ENCODE assay signal across 26 mouse cellular contexts in the genomic region with DNA sequence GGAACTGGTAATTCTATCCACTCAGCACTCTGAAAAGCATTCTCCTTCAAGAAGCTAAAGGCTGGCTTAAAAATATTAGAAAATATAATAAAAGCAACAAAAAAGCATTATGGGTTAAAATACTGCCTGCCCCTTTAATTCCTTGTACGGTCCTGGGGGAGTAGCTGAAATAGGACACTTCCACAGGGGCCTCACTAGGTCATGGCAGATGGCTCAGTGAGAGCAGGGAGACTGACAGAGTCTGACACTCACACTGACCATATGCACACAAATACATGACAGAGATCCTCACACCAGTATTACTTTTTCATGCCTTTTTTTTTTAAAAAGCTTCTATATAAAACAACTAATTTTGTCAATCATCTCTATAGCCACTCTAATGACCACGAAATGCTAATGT. TPM values are rescaled to one million over a fixed set of nuclear protein-coding genes. Genes with fewer than 3 reads are reported as not detected.
DNase-seq lines count a peak whose midpoint lies in the region; ATAC-seq and TF ChIP-seq lines count a peak whose summit lies in the region.
"Had no signal": no experiment of that assay in that cellular context is flagged by ENCODE, and none has a peak within 500 bp of the region (broad histone marks: within the 10 kb centered on the region; RNA-seq: fewer than 3 reads in every experiment).

No protein-coding gene starts in this region.

- TF ChIP-seq CTCF in liver, postnatal 0 days (IDR thresholded peaks at IDR 0.05; ENCODE audit: low read depth), result no peak

- H3K4me2 ChIP-seq in embryonic facial prominence, embryonic 14.5 days (ENCODE audit: low read depth, low read length), result no peak overlapping the region
- H3K4me2 ChIP-seq in kidney, embryonic 16.5 days (replicated peaks; ENCODE audit: low read depth, low read length), result no peak overlapping the region
- no peak overlapping the region for H3K4me2 ChIP-seq in liver, postnatal 0 days (ENCODE audit: low read depth, low read length)
- H3K4me2 ChIP-seq: embryonic facial prominence, embryonic 15.5 days; heart, embryonic 11.5 days; hindbrain, embryonic 12.5 days; hindbrain, embryonic 15.5 days had no signal

- H3K4me3 ChIP-seq in embryonic facial prominence, embryonic 14.5 days (ENCODE audit: low read depth, low read length), result no peak overlapping the region
- no peak overlapping the region for H3K4me3 ChIP-seq in embryonic facial prominence, embryonic 10.5 days
- no peak overlapping the region for H3K4me3 ChIP-seq in kidney, embryonic 16.5 days (ENCODE audit: low read length)
- H3K4me3 ChIP-seq in liver, postnatal 0 days (ENCODE audit: low read depth, low read length), result no peak overlapping the region
- H3K4me3 ChIP-seq: embryonic facial prominence, embryonic 15.5 days; gastrocnemius, adult 2 months; hindbrain, embryonic 12.5 days; hindbrain, embryonic 15.5 days had no signal

- WGBS in embryonic facial prominence, embryonic 14.5 days, result 55% methylated on average over 2 of the region's 2 CpGs
- 62% methylated on average over 2 of the region's 2 CpGs for WGBS in embryonic facial prominence, embryonic 10.5 days
- WGBS in kidney, embryonic 16.5 days, result 41% methylated on average over 2 of the region's 2 CpGs
- whole genome bisulfite sequencing in liver, postnatal 0 days (ENCODE audit: insufficient replicate concordance), result 80% methylated on average over 2 of the region's 2 CpGs

- H3K4me1 ChIP-seq in embryonic facial prominence, embryonic 14.5 days (ENCODE audit: control insufficient read depth, insufficient read depth, low read length), result no peaks in the 10 kb centered on the region
- no peaks in the 10 kb centered on the region for H3K4me1 ChIP-seq in embryonic facial prominence, embryonic 10.5 days
- no peaks in the 10 kb centered on the region for H3K4me1 ChIP-seq in kidney, embryonic 16.5 days (ENCODE audit: insufficient read depth, low read length)
- no peaks in the 10 kb centered on the region for H3K4me1 ChIP-seq in liver, postnatal 0 days (ENCODE audit: insufficient read depth)
- H3K4me1 ChIP-seq: embryonic facial prominence, embryonic 15.5 days; hindbrain, embryonic 12.5 days; hindbrain, embryonic 15.5 days had no signal

- H3K27me3 ChIP-seq in embryonic facial prominence, embryonic 14.5 days (replicated peaks; ENCODE audit: control insufficient read depth, insufficient read depth, low read length), result no peaks in the 10 kb centered on the region
- no peaks in the 10 kb centered on the region for H3K27me3 ChIP-seq in embryonic facial prominence, embryonic 10.5 days (replicated peaks; ENCODE audit: low read depth, poor library complexity, severe bottlenecking)
- no peaks in the 10 kb centered on the region for H3K27me3 ChIP-seq in kidney, embryonic 16.5 days (ENCODE audit: insufficient read depth, low read length)
- H3K27me3 ChIP-seq in liver, postnatal 0 days (ENCODE audit: insufficient read depth, low read length), result no peaks in the 10 kb centered on the region
- H3K27me3 ChIP-seq: CH12.LX; embryonic facial prominence, embryonic 15.5 days; hindbrain, embryonic 12.5 days; hindbrain, embryonic 15.5 days; Patski had no signal

- no peak overlapping the region for H3K27ac ChIP-seq in embryonic facial prominence, embryonic 14.5 days (replicated peaks; ENCODE audit: low read depth, low read length)
- no peak overlapping the region for H3K27ac ChIP-seq in embryonic facial prominence, embryonic 10.5 days (replicated peaks)
- H3K27ac ChIP-seq in kidney, embryonic 16.5 days (ENCODE audit: low read length), result no peak overlapping the region
- no peak overlapping the region for H3K27ac ChIP-seq in liver, postnatal 0 days (ENCODE audit: low read depth)
- H3K27ac ChIP-seq: embryonic facial prominence, embryonic 15.5 days; gastrocnemius, adult 2 months; hindbrain, embryonic 12.5 days; hindbrain, embryonic 15.5 days had no signal

- peak; percentile 72; the same call in 1 of the 2 replicates for ATAC-seq in embryonic facial prominence, embryonic 14.5 days (ENCODE audit: low read depth)
- ATAC-seq in kidney, embryonic 16.5 days (ENCODE audit: low FRiP score, low TSS enrichment), result peak; percentile 71; the same call in 1 of the 2 replicates
- no peak for ATAC-seq in liver, postnatal 0 days
- ATAC-seq: forebrain, embryonic 14.5 days; forebrain, postnatal 0 days; Patski had no signal

- peaks cover 63% of the 10 kb centered on the region for H3K36me3 ChIP-seq in embryonic facial prominence, embryonic 14.5 days (ENCODE audit: control insufficient read depth, insufficient read depth, low read length)
- H3K36me3 ChIP-seq in embryonic facial prominence, embryonic 10.5 days (replicated peaks), result peaks cover 87% of the 10 kb centered on the region
- H3K36me3 ChIP-seq in kidney, embryonic 16.5 days (ENCODE audit: insufficient read depth, low read length), result peaks cover 42% of the 10 kb centered on the region
- peaks cover 56% of the 10 kb centered on the region for H3K36me3 ChIP-seq in liver, postnatal 0 days (replicated peaks; ENCODE audit: insufficient read depth, low read length)

- no peak for TF ChIP-seq EP300 in liver, postnatal 0 days (IDR thresholded peaks at IDR 0.05; ENCODE audit: low read depth)

- DNase-seq in embryonic facial prominence, embryonic 14.5 days (ENCODE audit: low spot score), result peak; percentile 7
- DNase-seq in embryonic facial prominence, embryonic 10.5 days (ENCODE audit: low spot score), result no peak
- no peak for DNase-seq in kidney, adult 8-10 months
- DNase-seq in embryo, embryonic 10.5 days (ENCODE audit: low spot score), result peak; percentile 4
- peak; percentile 48 for DNase-seq in retina, embryonic 14.5 days (ENCODE audit: low spot score)
- no peak for DNase-seq in liver, postnatal 0 days
- DNase-seq in thymus, postnatal 0 days (ENCODE audit: low spot score), result no peak
- DNase-seq: adrenal gland, postnatal 10 days; adrenal gland, postnatal 36 days; B cell, adult 2 months; cerebellum, adult 11-12 months; cerebellum, adult 8-10 months; cerebellum, postnatal 25 days; forebrain, postnatal 0 days; gastrocnemius, adult 2 months; gastrocnemius, postnatal 14 days; heart, adult 11 months had no signal

- H3K9me3 ChIP-seq in embryonic facial prominence, embryonic 14.5 days (ENCODE audit: control insufficient read depth, low read length), result no peaks in the 10 kb centered on the region
- no peaks in the 10 kb centered on the region for H3K9me3 ChIP-seq in embryonic facial prominence, embryonic 10.5 days
- H3K9me3 ChIP-seq in kidney, embryonic 16.5 days (ENCODE audit: low read length), result no peaks in the 10 kb centered on the region
- no peaks in the 10 kb centered on the region for H3K9me3 ChIP-seq in liver, postnatal 0 days (ENCODE audit: low read length)
- H3K9me3 ChIP-seq: embryonic facial prominence, embryonic 15.5 days; G1E; hindbrain, embryonic 12.5 days; hindbrain, embryonic 15.5 days had no signal

- no peak overlapping the region for H3K9ac ChIP-seq in embryonic facial prominence, embryonic 14.5 days (ENCODE audit: low read depth, low read length)
- no peak overlapping the region for H3K9ac ChIP-seq in kidney, embryonic 16.5 days (replicated peaks; ENCODE audit: low read length)
- no peak overlapping the region for H3K9ac ChIP-seq in liver, postnatal 0 days (replicated peaks)
- H3K9ac ChIP-seq: embryonic facial prominence, embryonic 15.5 days; forebrain, postnatal 0 days; hindbrain, embryonic 12.5 days; hindbrain, embryonic 15.5 days had no signal

RNA-seq across cellular contexts. Expression of gene Cep295, which starts 7.7 kb away (rescaled TPM):
- polyA plus RNA-seq in embryonic facial prominence, embryonic 14.5 days (2014; fragmentation: Nextera tagmentation; extraction: Ambion mirVana), result 14.1 and 14.9 TPM in 2 replicates
- 22.7 and 25.6 TPM in 2 replicates for polyA plus RNA-seq in embryonic facial prominence, embryonic 10.5 days (2016; fragmentation: Nextera tagmentation; extraction: Ambion mirVana)
- 14.5 and 19.2 TPM in 2 replicates for polyA plus RNA-seq in kidney, embryonic 16.5 days (2015; fragmentation: Nextera tagmentation; extraction: Ambion mirVana)
- polyA plus RNA-seq in liver, postnatal 0 days (2015; fragmentation: Nextera tagmentation; extraction: Ambion mirVana), result 4.5 and 4.8 TPM in 2 replicates
- 13.9 and 17.1 TPM in 2 replicates for polyA plus RNA-seq in thymus, postnatal 0 days (2015; fragmentation: Nextera tagmentation; extraction: Ambion mirVana)

RNA-seq across cellular contexts. Expression of gene 4931406C07Rik, which starts 43.7 kb away (rescaled TPM):
- polyA plus RNA-seq in embryonic facial prominence, embryonic 14.5 days (2014; fragmentation: Nextera tagmentation; extraction: Ambion mirVana), result 9.5 and 10.1 TPM in 2 replicates
- 5.4 and 6.8 TPM in 2 replicates for polyA plus RNA-seq in embryonic facial prominence, embryonic 10.5 days (2016; fragmentation: Nextera tagmentation; extraction: Ambion mirVana)
- polyA plus RNA-seq in kidney, embryonic 16.5 days (2015; fragmentation: Nextera tagmentation; extraction: Ambion mirVana), result 26.8 and 29.4 TPM in 2 replicates
- 26.4 and 27.6 TPM in 2 replicates for polyA plus RNA-seq in liver, postnatal 0 days (2015; fragmentation: Nextera tagmentation; extraction: Ambion mirVana)
- polyA plus RNA-seq in thymus, postnatal 0 days (2015; fragmentation: Nextera tagmentation; extraction: Ambion mirVana), result 4.3 and 4.8 TPM in 2 replicates

RNA-seq across cellular contexts. Expression of gene Taf1d, which starts 43.9 kb away (rescaled TPM):
- polyA plus RNA-seq in embryonic facial prominence, embryonic 14.5 days (2014; fragmentation: Nextera tagmentation; extraction: Ambion mirVana), result 66.5 and 69.2 TPM in 2 replicates
- polyA plus RNA-seq in embryonic facial prominence, embryonic 10.5 days (2016; fragmentation: Nextera tagmentation; extraction: Ambion mirVana), result 96.7 and 101 TPM in 2 replicates
- 67.1 and 80.0 TPM in 2 replicates for polyA plus RNA-seq in kidney, embryonic 16.5 days (2015; fragmentation: Nextera tagmentation; extraction: Ambion mirVana)
- 30.5 and 31.1 TPM in 2 replicates for polyA plus RNA-seq in liver, postnatal 0 days (2015; fragmentation: Nextera tagmentation; extraction: Ambion mirVana)
- polyA plus RNA-seq in thymus, postnatal 0 days (2015; fragmentation: Nextera tagmentation; extraction: Ambion mirVana), result 77.6 and 79.2 TPM in 2 replicates

Comparison
In these comparisons a context has a peak if more than half of its experiments do, and no peak if none do; other contexts are left out.
1. DNase-seq: peak in embryonic facial prominence, embryonic 14.5 days (single experiment), embryo, embryonic 10.5 days (single experiment) and retina, embryonic 14.5 days (single experiment); none in embryonic facial prominence, embryonic 10.5 days (single experiment), kidney, adult 8-10 months (0 of 2), liver, postnatal 0 days (single experiment) and thymus, postnatal 0 days (single experiment).